Mouse (Mus musculus): ENCODE results near the gene Gngt2. TPM values are rescaled to one million over a fixed set of nuclear protein-coding genes. Genes with fewer than 3 reads are reported as not detected.

The Gngt2 gene
- total RNA-seq (2014; fragmentation: Nextera tagmentation) (2.7 and 24.3 TPM in 2 replicates), total RNA-seq (2017) (7.7 and 13.4 TPM in 2 replicates)

GRCm38 (mm10) chr11:95837059-95837458 is at the start of gene Gngt2:
Gene Gngt2 (plus strand): TSS chr11:95837216.
- ATAC-seq (replicated peaks; ENCODE audit: poor library complexity, severe bottlenecking) = no peak

GRCm38 (mm10) chr11:95789451-95789891 is 47.5 kb upstream of the Gngt2 start:
- ATAC-seq (replicated peaks; ENCODE audit: poor library complexity, severe bottlenecking) = peak; percentile 22

- ATAC-seq (replicated peaks; ENCODE audit: poor library complexity, severe bottlenecking) = no peak
Measured at GRCm38 (mm10) chr11:95791787-95792186, 45.2 kb upstream of the Gngt2 start.

- ATAC-seq (replicated peaks; ENCODE audit: poor library complexity, severe bottlenecking) = no peak
Measured at GRCm38 (mm10) chr11:95792950-95793509, 44.0 kb upstream of the Gngt2 start.

DNA sequence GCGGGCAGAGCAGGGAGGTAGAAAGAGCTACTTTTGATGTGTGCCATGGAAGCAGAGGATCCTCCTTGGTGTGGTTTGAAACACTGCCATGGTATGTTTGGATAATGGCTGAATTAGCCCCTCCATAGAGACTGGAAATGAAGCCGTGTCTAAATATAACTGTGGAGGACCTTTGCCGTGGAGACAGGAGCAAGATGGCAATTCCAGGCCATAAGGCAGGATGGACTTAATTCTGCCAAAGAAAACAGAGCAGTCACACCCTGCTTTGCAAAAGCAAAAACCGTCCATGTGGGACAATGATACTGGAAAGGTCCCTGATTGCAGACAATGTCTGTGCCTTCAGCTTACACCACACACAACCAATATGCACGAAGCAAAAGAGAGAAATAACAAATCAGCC is 42.8 kb upstream of the Gngt2 start:
- ATAC-seq (replicated peaks; ENCODE audit: poor library complexity, severe bottlenecking) = no peak

DNA sequence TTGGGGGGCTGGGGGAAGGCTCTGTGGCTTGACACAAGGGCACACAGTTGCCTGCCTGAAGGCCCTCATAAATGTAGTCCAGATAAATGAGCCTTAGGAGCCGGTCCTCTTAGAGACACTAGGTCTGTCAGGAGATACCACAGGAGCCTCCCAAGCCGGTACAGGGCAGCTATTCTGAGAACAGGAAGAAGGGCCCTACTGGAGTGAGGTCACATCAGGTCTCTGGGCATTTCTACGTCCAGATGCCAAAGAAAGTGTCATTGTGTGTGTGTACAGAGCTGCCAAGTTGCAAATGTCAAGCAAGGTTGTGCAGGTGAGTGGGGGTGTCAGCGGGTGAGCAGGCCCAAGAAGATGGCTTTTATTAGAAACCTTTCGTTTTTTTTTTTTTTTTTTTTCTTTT is 41.4 kb upstream of the Gngt2 start:
- ATAC-seq (replicated peaks; ENCODE audit: poor library complexity, severe bottlenecking) = 0 out of 2 replicates have a peak, but pooled peaks have one; percentile 30

GRCm38 (mm10) chr11:95805010-95805409 is 32.0 kb upstream of the Gngt2 start:
- ATAC-seq (replicated peaks; ENCODE audit: poor library complexity, severe bottlenecking) = peak; percentile 62

DNA sequence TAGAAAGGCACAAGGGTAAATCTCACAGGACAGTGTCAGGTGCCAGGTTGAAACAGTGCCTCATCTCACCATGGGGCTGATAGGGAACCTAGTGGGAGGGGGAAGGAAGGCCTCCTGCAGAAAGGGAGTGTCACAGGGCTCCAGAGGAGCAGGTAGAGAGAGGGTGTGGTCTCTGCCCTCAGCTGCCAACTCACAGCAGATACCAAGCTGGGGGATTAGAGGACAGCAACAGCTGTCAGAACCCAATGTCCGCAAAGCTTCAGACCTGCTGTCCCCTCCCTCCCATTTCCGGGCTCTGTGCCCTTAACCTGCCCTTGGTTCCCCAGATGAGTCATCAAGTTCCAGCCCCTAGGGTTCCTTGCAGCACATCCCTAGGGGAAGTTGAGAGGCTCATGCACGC is 31.5 kb upstream of the Gngt2 start:
- ATAC-seq (replicated peaks; ENCODE audit: poor library complexity, severe bottlenecking) = peak; percentile 89

- no peak for ATAC-seq (replicated peaks; ENCODE audit: poor library complexity, severe bottlenecking)
Measured at GRCm38 (mm10) chr11:95807884-95808283, 29.1 kb upstream of the Gngt2 start.

GRCm38 (mm10) chr11:95808448-95809011 is 28.5 kb upstream of the Gngt2 start:
- ATAC-seq (replicated peaks; ENCODE audit: poor library complexity, severe bottlenecking) = no peak

DNA sequence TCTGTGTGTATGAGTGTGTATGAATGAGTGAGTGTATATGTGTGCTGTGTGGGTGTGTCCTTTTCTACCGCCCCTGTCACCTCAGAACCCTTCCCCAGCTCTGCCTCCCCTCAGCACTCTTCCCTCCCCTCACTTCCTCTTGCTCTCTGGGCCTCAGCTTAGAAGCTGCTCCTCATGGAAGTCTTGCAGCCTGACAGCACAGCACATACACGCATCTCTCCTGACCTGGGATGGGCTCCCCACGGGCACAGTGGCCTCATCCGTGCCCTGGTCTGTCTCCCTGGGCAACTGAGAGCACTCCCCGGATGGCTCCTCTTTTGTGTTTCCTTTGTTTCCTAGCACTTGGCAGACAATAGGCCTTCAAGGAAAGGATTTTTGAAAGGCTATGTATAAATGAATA is 27.4 kb upstream of the Gngt2 start:
- ATAC-seq (replicated peaks; ENCODE audit: poor library complexity, severe bottlenecking) = no peak

- ATAC-seq (replicated peaks; ENCODE audit: poor library complexity, severe bottlenecking) = 0 out of 2 replicates have a peak, but pooled peaks have one; percentile 37
Measured at GRCm38 (mm10) chr11:95810828-95811227, 26.2 kb upstream of the Gngt2 start.

GRCm38 (mm10) chr11:95811741-95812140 is 25.3 kb upstream of the Gngt2 start:
- ATAC-seq (replicated peaks; ENCODE audit: poor library complexity, severe bottlenecking) = no peak

DNA sequence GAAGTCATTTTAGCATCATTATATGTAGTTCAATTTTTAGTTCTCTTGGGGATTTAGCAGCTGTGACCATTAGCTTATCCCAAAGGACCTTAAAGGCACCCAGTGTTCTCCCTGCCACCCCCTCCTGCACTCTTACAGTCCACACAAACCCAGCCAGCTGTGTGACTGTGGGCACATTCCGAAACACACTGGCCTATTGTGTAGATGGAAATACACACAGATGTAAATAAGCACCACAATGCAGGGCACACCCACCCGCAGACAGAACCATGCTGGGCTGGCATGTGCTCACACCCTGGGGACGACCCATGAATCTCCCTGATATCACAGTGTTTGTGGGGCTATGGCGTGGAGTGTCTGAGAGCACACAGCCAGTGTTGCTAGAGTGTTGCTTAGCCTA is 24.8 kb upstream of the Gngt2 start:
- no peak for ATAC-seq (replicated peaks; ENCODE audit: poor library complexity, severe bottlenecking)

DNA sequence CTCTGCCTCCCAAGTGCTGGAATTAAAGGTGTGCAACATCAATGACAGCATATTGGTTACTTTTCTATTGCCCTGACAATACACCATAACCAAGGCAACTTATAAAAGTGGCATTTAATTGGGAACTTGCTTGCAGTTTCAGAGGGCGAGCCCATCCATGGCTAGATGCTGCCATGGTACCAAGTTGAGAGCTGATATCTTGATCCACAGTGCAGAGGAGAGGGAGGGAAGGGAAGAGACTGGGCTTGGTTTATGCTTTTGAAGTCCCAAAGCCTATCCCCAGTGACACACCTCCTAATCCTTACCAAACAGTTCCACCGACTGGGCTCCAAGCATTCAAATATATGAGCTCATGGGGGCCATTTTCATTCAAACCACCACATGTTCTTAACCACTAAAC is 22.9 kb upstream of the Gngt2 start:
- ATAC-seq (replicated peaks; ENCODE audit: poor library complexity, severe bottlenecking) = no peak

DNA sequence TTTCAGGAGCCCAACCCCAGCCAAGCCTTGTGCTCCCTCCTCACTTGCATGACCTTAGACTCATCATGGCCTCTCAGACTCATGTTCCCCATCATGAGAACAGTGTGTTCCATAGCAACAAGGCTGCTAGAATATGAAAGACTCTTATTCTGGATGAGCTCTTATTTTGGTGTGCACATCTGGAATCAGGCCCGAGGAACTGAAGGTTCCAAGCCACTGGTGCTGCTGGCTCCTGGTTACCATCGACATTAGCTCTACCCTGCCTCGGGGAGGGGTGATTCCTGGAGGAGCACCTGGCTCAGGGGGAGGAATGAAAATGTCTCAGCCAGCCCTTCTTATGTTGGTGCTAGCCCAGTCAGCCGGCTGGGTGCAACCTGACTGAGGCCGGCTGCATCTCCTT is 22.2 kb upstream of the Gngt2 start:
- no peak for ATAC-seq (replicated peaks; ENCODE audit: poor library complexity, severe bottlenecking)

GRCm38 (mm10) chr11:95815412-95815811 is 21.6 kb upstream of the Gngt2 start:
- no peak for ATAC-seq (replicated peaks; ENCODE audit: poor library complexity, severe bottlenecking)

GRCm38 (mm10) chr11:95819138-95819537 is 17.9 kb upstream of the Gngt2 start:
- ATAC-seq (replicated peaks; ENCODE audit: poor library complexity, severe bottlenecking) = no peak

DNA sequence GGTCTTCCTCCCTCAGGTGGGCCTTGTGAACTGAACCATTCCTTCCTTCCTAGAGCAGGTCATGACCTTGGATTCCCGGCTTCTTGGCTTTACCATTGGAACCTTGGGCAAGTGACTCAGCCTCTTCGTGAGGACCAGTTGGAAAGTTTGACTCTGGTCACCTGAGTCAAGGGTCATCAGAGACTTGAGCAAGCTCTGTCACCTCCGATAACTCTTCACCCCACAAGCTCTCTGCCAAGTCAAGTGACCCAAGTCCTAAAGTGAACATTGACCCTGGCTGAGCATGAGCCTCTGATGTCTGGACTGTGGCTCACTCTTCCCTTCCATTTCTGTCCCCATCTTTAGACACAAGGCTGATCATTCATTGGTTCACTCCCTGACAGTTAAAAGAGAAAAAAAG is 15.5 kb upstream of the Gngt2 start:
- no peak for ATAC-seq (replicated peaks; ENCODE audit: poor library complexity, severe bottlenecking)

DNA sequence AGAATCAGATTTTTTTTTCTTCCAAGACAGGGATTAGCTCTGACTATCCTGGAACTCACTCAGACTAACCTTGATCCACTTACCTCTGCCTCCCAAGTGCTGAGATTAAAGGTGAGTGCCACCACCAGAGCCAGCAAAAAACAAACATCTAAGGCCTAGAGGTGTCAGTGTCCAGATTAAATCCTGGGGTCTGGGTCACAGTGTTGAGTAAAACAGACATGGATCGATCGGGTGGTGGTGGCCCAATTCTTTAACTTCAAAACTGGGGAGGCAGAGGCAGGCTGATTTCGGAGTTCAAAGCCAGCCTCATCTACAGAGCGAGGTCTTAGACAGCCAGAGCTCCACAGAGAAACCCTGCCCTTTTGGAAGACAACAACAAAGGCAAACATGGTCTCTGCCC is 14.6 kb upstream of the Gngt2 start:
- ATAC-seq (replicated peaks; ENCODE audit: poor library complexity, severe bottlenecking) = no peak

GRCm38 (mm10) chr11:95824071-95824876 is 12.7 kb upstream of the Gngt2 start, which contains the start of gene Phospho1:
Gene Phospho1 (plus strand): TSS chr11:95824499.
- peak; percentile 87 for ATAC-seq (replicated peaks; ENCODE audit: poor library complexity, severe bottlenecking)
